Mouse (Mus musculus) brain, embryonic 14.5 days (tissue): ENCODE data around the gene Cspg4. TPM values are rescaled to one million over a fixed set of nuclear protein-coding genes. Genes with fewer than 3 reads are reported as not detected.
"Not testable (repeated sequence)": the region's sequence is repeated elsewhere in the genome, so short reads cannot be mapped to it uniquely, and the experiment has no call there.

Experiments used
- DNase-seq: peaks from one replicate; pipeline ENCODE4 v3.0.0-alpha.2; 2011; ENCODE audit warnings: low read depth
- CTCF ChIP-seq: fragments of 200-500 bp; IDR thresholded peaks from 2 replicates; pipeline ENCODE4 v1.5.1; 2012; ENCODE audit warnings: inconsistent platforms, mild to moderate bottlenecking, moderate library complexity, borderline replicate concordance; ENCODE audit not compliant: insufficient read depth, insufficient read length; ENCODE audit errors: extremely low read depth
- POLR2A ChIP-seq: fragments of 200-500 bp; IDR thresholded peaks from 2 replicates; pipeline ENCODE4 v1.6.1; 2012; ENCODE audit warnings: mild to moderate bottlenecking, inconsistent platforms, borderline replicate concordance; ENCODE audit not compliant: poor library complexity, insufficient read depth, insufficient read length, severe bottlenecking; ENCODE audit errors: extremely low read depth
- polyA plus RNA-seq: library from polyadenylated mRNA; depleted of rRNA; stranded (reverse); fragments of >200 nt; gene quantifications from 2 replicates; pipeline ENCODE4 v1.2.3, GENCODE M21; 2012; rRNA removed

Cspg4 gene
- polyA plus RNA-seq, 1 experiment: 8.2 TPM

GRCm38 (mm10) chr9:56936861-56937222, 72.0 kb downstream of the Cspg4 start:
- TF ChIP-seq CTCF (no peak), POLR2A (no peak)
- DNase-seq: no peak

- TF ChIP-seq CTCF (peak; percentile 12; the same call in 1 of the 2 replicates), POLR2A (0 out of 2 replicates have a peak, but pooled peaks have one; percentile 29)
Observed at GRCm38 (mm10) chr9:56937223-56938160, 72.7 kb downstream of the Cspg4 start, which contains the start of gene Imp3. Gene Imp3 (plus strand): TSS chr9:56937475.

GRCm38 (mm10) chr9:56938374-56938773, 73.5 kb downstream of the Cspg4 start:
- TF ChIP-seq POLR2A (no peak), CTCF (no peak)
- peak; percentile 11 for DNase-seq

More at GRCm38 (mm10) chr9:56937223-56938160, 72.7 kb downstream of the Cspg4 start, which contains the start of gene Imp3:
- DNase-seq: peak; percentile 99

- peak; percentile 72 for DNase-seq
- peak; percentile 56; the same call in 1 of the 2 replicates for TF ChIP-seq CTCF
Observed at GRCm38 (mm10) chr9:56947481-56947880, 82.6 kb downstream of the Cspg4 start.

DNA sequence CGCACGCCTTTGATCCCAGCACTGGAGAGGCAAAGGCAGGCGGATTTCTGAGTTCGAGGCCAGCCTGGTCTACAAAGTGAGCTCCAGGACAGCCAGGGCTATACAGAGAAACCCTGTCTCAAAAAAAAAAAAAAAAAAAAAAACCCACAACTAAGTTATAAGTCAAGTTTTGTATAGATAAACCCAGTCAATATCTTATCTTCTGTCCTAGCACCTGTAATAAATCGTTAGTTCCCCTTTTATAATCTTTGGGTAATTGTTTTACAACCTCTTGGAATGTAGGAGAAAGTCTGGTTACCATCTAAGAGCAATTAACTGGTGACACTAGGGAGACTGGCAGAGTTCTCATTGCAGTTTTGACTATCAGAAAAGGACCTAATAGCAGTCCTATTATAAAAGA, 83.9 kb downstream of the Cspg4 start:
- DNase-seq: not testable (repeated sequence)

Other genes with a start within 250 kb of the Cspg4 start
- 143 and 205 TPM in 2 replicates for gene Lingo1, start 68.6 kb upstream of the Cspg4 start, polyA plus RNA-seq
- gene Odf3l1, start 354 bp upstream of the Cspg4 start, polyA plus RNA-seq: 0.14 and 0.18 TPM in 2 replicates
- gene Snx33, start 63.3 kb downstream of the Cspg4 start, polyA plus RNA-seq: 3.0 and 4.0 TPM in 2 replicates
- gene Imp3, start 72.4 kb downstream of the Cspg4 start, polyA plus RNA-seq: 134 and 190 TPM in 2 replicates
- 15.2 and 17.6 TPM in 2 replicates for gene Snupn, start 85.8 kb downstream of the Cspg4 start, polyA plus RNA-seq
- 43.9 and 47.6 TPM in 2 replicates for gene Ptpn9, start 129.9 kb downstream of the Cspg4 start, polyA plus RNA-seq
- 79.3 and 101 TPM in 2 replicates for gene Sin3a, start 207.0 kb downstream of the Cspg4 start, polyA plus RNA-seq